ENCODE assay signal across 10 mouse cellular contexts in the genomic region with DNA sequence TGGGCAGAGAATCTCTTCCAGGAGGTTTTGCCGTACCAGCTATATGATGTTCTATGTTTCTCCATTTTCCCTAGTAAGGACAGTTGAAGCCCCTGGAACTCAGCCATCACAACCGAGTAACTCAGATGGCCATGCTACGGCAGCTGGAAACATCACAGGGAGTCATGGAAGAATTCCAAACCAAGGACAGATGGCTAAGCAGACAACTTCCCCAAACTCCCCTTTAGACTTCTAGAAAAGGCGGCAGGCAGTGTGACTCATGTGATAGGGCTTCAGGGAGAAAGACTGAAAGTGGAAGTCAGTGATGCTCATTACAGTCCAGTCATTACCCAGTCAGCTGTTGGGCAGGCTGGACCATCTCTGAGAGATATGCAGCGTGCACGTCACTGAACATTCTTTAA. TPM values are rescaled to one million over a fixed set of nuclear protein-coding genes. Genes with fewer than 3 reads are reported as not detected.
DNase-seq lines count a peak whose midpoint lies in the region; ATAC-seq and TF ChIP-seq lines count a peak whose summit lies in the region.
"Had no signal": no experiment of that assay in that cellular context is flagged by ENCODE, and none has a peak within 500 bp of the region (broad histone marks: within the 10 kb centered on the region; RNA-seq: fewer than 3 reads in every experiment).

No protein-coding gene starts in this region.

- peaks cover 8% of the 10 kb centered on the region; the same call in 1 of the 2 replicates for H3K4me1 ChIP-seq in hindbrain, embryonic 14.5 days (replicated peaks; ENCODE audit: control insufficient read depth, insufficient read depth, low read length)
- H3K4me1 ChIP-seq in hindbrain, embryonic 12.5 days = peaks cover 8% of the 10 kb centered on the region
- H3K4me1 ChIP-seq in lung, postnatal 0 days (ENCODE audit: insufficient read depth, low read depth, low read length) = no peaks in the 10 kb centered on the region
- H3K4me1 ChIP-seq: limb, embryonic 13.5 days had no signal

- no peak for TF ChIP-seq EP300 in lung, postnatal 0 days (IDR thresholded peaks at IDR 0.05)

- no peaks in the 10 kb centered on the region for H3K27me3 ChIP-seq in hindbrain, embryonic 14.5 days (ENCODE audit: control insufficient read depth, insufficient read depth, low read length)
- no peaks in the 10 kb centered on the region for H3K27me3 ChIP-seq in hindbrain, embryonic 12.5 days
- H3K27me3 ChIP-seq in lung, postnatal 0 days (replicated peaks; ENCODE audit: insufficient read depth, low read length) = no peaks in the 10 kb centered on the region
- no peaks in the 10 kb centered on the region for H3K27me3 ChIP-seq in splenic B cell, adult 2 months (ENCODE audit: control insufficient read depth, insufficient read depth, low read length, poor library complexity, severe bottlenecking)
- H3K27me3 ChIP-seq: limb, embryonic 13.5 days had no signal

- 69% methylated on average over 6 of the region's 6 CpGs for WGBS in hindbrain, embryonic 14.5 days
- WGBS in hindbrain, embryonic 12.5 days = 78% methylated on average over 6 of the region's 6 CpGs
- WGBS in lung, postnatal 0 days = 50% methylated on average over 6 of the region's 6 CpGs

- TF ChIP-seq CTCF in lung, postnatal 0 days (IDR thresholded peaks at IDR 0.05) = no peak

- H3K9me3 ChIP-seq in hindbrain, embryonic 14.5 days (ENCODE audit: control insufficient read depth, low read length) = no peaks in the 10 kb centered on the region
- H3K9me3 ChIP-seq in hindbrain, embryonic 12.5 days (replicated peaks) = no peaks in the 10 kb centered on the region
- H3K9me3 ChIP-seq in lung, postnatal 0 days (ENCODE audit: low read length) = no peaks in the 10 kb centered on the region
- H3K9me3 ChIP-seq: limb, embryonic 13.5 days had no signal

- H3K27ac ChIP-seq in hindbrain, embryonic 14.5 days = no peak overlapping the region
- no peak overlapping the region for H3K27ac ChIP-seq in hindbrain, embryonic 12.5 days
- no peak overlapping the region for H3K27ac ChIP-seq in lung, postnatal 0 days (ENCODE audit: low read length)
- H3K27ac ChIP-seq: limb, embryonic 13.5 days had no signal

- DNase-seq in hindbrain, embryonic 14.5 days (ENCODE audit: low spot score) = peak; percentile 57
- DNase-seq in lung, postnatal 0 days (ENCODE audit: low spot score) = peak; percentile 23
- no peak for DNase-seq in lung, adult 18-20 months
- DNase-seq in brain, adult 2 months (ENCODE audit: low read depth, low spot score) = peak; percentile 69
- DNase-seq in splenic B cell, adult 2 months (ENCODE audit: low read depth, low spot score) = peak; percentile 22
- DNase-seq in embryo, embryonic 10 days (ENCODE audit: low spot score) = no peak
- DNase-seq: right cerebral cortex, postnatal 25 days; thymus, postnatal 25 days had no signal

- no peak for ATAC-seq in hindbrain, embryonic 14.5 days (ENCODE audit: low FRiP score)
- no peak for ATAC-seq in hindbrain, embryonic 12.5 days (ENCODE audit: low FRiP score)
- ATAC-seq in lung, postnatal 0 days = peak; percentile 53

- H3K4me3 ChIP-seq in hindbrain, embryonic 14.5 days (replicated peaks; ENCODE audit: low read length) = no peak overlapping the region
- H3K4me3 ChIP-seq in hindbrain, embryonic 12.5 days = no peak overlapping the region
- H3K4me3 ChIP-seq in lung, postnatal 0 days (ENCODE audit: low read depth, low read length) = no peak overlapping the region
- H3K4me3 ChIP-seq: limb, embryonic 13.5 days had no signal

- no peaks in the 10 kb centered on the region for H3K36me3 ChIP-seq in hindbrain, embryonic 14.5 days (replicated peaks; ENCODE audit: control insufficient read depth, insufficient read depth)
- H3K36me3 ChIP-seq in hindbrain, embryonic 12.5 days = no peaks in the 10 kb centered on the region
- no peaks in the 10 kb centered on the region for H3K36me3 ChIP-seq in lung, postnatal 0 days (ENCODE audit: insufficient read depth, low read length)
- H3K36me3 ChIP-seq in splenic B cell, adult 2 months (ENCODE audit: control insufficient read depth, insufficient read depth, low read length, poor library complexity, severe bottlenecking) = no peaks in the 10 kb centered on the region
- H3K36me3 ChIP-seq: limb, embryonic 13.5 days had no signal

- no peak overlapping the region for H3K4me2 ChIP-seq in hindbrain, embryonic 14.5 days (replicated peaks)
- no peak overlapping the region for H3K4me2 ChIP-seq in hindbrain, embryonic 12.5 days (replicated peaks)
- H3K4me2 ChIP-seq in lung, postnatal 0 days (replicated peaks; ENCODE audit: low read depth, low read length) = no peak overlapping the region
- H3K4me2 ChIP-seq: limb, embryonic 13.5 days had no signal

- no peak overlapping the region for H3K9ac ChIP-seq in hindbrain, embryonic 14.5 days
- no peak overlapping the region for H3K9ac ChIP-seq in hindbrain, embryonic 12.5 days
- H3K9ac ChIP-seq in lung, postnatal 0 days (replicated peaks; ENCODE audit: low read depth) = no peak overlapping the region
- H3K9ac ChIP-seq: limb, embryonic 13.5 days had no signal

RNA-seq across cellular contexts. Expression of a gene that starts 6.6 kb away (rescaled TPM):
- polyA plus RNA-seq in hindbrain, embryonic 14.5 days (2014; fragmentation: Nextera tagmentation; extraction: Ambion mirVana) = 17.3 and 19.3 TPM in 2 replicates
- 3.9 and 4.2 TPM in 2 replicates for polyA plus RNA-seq in hindbrain, embryonic 12.5 days (2016; fragmentation: Nextera tagmentation; extraction: Ambion mirVana)
- polyA plus RNA-seq in lung, postnatal 0 days (2015; fragmentation: Nextera tagmentation; extraction: Ambion mirVana) = 1.2 and 1.3 TPM in 2 replicates

RNA-seq across cellular contexts. Expression of a gene that starts 8.5 kb away (rescaled TPM):
- polyA plus RNA-seq in hindbrain, embryonic 14.5 days (2014; fragmentation: Nextera tagmentation; extraction: Ambion mirVana) = 0.80 TPM in 1 of 2 replicates, not detected in the other
- polyA plus RNA-seq in hindbrain, embryonic 12.5 days (2016; fragmentation: Nextera tagmentation; extraction: Ambion mirVana) = not detected in 2 replicates
- polyA plus RNA-seq in lung, postnatal 0 days (2015; fragmentation: Nextera tagmentation; extraction: Ambion mirVana) = not detected in 2 replicates

Comparison
In these comparisons a context has a peak if more than half of its experiments do, and no peak if none do; other contexts are left out.
1. DNase-seq: peak in hindbrain, embryonic 14.5 days (single experiment), lung, postnatal 0 days (single experiment), brain, adult 2 months (single experiment) and splenic B cell, adult 2 months (single experiment); none in lung, adult 18-20 months (0 of 2) and embryo, embryonic 10 days (single experiment).